Mouse (Mus musculus): ENCODE data around the gene Wwc2.
"Not testable (repeated sequence)": the region's sequence is repeated elsewhere in the genome, so short reads cannot be mapped to it uniquely, and the experiment has no call there.

The Wwc2 gene

DNA sequence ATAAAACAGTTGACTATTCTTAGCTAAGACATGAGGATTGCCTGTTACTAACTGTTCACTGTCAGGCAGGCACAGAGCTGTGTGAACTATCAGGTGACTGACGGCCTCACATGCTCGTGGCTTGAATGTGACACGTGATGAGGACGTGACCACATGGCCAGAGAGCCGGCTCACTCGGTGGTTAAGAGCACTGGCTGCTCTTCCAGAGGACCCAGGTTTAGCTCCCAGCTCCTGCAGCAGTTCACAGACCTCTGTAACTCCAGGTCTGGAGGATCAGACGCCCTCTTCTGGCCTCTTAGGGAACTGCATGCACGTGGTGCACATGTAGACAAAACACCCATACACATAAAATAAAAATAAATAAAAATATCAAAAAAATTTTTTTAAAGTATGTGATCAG, 140.9 kb downstream of the Wwc2 start:
- peak; percentile 13 for DNase-seq (ENCODE audit: low read depth)

GRCm38 (mm10) chr8:47847931-47848330, 142.8 kb downstream of the Wwc2 start:
- DNase-seq (ENCODE audit: low read depth), result no peak

DNA sequence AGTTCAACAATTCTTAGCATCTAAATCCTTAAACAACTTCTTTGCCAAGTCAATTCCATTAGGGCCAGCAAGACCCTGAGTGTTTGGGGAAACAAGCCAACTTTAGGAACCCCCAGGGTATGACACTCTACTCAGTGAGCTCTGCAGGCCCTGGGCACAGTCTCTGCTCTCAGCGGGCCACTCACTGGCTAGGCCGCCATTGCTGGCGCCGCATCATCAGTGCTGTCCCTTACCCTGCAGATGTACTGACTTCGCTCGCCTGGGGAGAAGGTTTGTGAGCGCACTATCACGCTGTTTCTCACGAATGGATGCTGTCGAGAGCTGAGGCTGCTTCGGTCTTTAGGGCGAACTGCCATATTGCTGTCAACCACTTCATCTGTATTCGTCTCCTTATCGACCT, 143.6 kb downstream of the Wwc2 start:
- DNase-seq (ENCODE audit: low read depth), result no peak

GRCm38 (mm10) chr8:47845956-47846355, 144.8 kb downstream of the Wwc2 start:
- no peak for DNase-seq (ENCODE audit: low read depth)

GRCm38 (mm10) chr8:47843651-47844050, 147.1 kb downstream of the Wwc2 start:
- DNase-seq (ENCODE audit: low read depth), result no peak

GRCm38 (mm10) chr8:47843063-47843462, 147.7 kb downstream of the Wwc2 start:
- no peak for DNase-seq (ENCODE audit: low read depth)

DNA sequence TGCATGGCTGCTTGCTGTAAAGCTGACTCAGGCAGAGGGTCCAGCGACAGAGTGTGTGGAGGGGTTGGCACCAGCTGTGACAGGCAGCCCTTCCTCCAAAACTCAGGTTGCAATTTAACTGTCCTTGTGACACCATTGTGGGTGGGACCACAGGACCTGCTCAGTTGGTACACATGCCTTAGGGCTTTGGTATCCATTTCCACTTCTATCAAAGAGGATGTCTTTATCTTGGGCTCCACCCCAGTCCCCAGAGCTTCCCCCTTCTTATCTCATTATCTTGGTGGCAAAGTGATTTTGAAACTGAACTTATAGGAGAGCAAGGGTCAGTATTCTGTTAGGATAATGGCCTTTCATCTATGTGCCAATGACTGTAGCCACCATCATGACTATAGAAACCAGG, 156.8 kb downstream of the Wwc2 start:
- no peak for DNase-seq (ENCODE audit: low read depth)

DNA sequence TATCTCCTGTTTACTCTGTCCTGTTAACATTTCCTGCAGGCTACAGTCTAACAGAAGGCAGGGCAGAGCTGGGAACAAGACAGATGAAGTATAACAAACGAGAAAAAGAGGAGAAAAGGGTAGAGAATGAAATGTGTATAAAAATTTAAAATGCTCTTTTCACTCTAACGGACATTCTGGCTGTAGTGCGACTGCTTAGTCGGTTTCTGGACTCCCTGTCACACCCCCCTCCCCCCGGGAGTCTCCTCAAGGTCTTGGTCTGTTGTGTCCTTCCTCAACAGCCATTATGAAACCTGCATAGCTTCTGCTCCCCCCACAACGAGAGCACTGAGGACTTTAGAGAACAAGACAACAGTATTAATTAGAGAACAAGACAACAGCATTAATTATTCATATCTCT, 158.1 kb downstream of the Wwc2 start:
- DNase-seq (ENCODE audit: low read depth), result no peak

DNA sequence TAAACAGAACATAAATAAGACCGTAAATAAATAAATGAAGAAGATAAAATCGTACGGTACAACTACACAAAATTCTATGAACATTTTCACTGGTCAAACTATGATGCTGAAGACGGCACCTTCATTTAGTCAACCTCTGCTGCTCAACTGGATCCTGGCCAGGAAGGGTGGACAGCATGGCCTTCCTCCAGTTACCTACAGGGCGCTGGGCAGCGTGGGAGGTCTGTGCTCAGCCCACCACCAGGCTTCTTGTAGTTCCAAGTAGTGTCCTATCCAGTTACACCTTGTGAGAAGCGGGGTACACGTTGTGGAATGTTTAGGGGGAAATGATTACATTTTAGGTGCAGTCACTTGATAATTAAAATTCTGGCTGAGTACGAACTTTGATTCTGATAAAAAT, 163.8 kb downstream of the Wwc2 start:
- DNase-seq (ENCODE audit: low read depth), result no peak

DNA sequence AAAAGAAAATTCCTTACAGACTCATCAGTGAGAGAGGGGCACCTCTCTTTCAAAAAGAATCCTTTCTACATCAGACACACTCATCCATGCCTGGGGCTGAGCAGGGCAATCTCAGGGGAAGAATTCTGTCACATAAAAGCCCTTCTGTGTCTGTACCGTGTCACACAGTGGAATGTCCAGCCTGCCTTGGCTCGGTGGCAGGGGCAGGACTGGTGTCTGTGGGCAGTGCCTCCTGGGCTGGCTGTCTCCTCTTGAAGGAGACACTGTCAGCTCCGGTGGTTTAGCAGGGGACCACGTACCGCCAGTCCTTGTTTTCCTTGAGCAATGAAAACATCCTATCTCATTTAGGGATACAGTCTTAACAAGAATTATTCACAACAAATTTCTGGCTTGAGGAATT, 165.1 kb downstream of the Wwc2 start:
- no peak for DNase-seq (ENCODE audit: low read depth)

DNA sequence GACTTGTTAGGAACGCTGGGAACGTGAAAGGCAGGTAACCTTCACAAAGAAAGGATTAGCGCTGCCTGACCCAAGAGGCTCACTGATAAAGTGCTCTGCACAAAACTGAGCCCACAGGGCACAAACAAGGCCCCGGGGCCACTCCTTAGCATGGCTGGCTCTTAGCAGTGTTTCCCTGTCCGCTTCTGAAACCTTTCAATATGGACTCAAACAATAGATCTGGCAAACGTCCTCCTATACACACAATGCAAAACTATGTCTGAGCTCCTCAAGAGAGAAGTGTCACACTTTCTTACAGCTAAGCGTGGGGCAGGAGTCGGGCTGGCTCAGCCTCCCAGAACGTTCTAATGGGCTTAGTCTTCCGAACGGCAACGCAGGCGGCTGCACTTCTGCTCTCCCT, 166.5 kb downstream of the Wwc2 start, which contains the start of gene Cldn22:
Gene Cldn22, plus strand, starts transcription at position 301 of the 400 bp plus-strand sequence.
- DNase-seq (ENCODE audit: low read depth), result no peak

DNA sequence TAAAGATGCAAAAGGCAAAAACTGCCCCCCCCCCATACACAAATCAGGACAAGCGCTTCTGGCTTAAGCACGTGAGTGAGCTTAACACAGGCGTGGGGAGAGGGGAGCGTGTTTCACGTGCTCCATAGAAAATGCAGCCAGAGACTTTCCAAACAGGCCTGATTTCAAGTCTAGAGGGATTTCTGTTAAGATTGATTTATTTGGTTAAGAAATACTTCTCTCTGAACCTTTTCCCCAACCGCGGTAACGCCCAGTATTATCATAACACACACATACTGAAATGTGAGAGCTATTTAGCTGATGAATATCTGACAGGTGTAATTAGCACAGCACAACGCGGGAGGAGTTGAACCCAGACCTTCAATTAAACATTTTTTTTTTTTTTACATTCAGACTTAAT, 166.9 kb downstream of the Wwc2 start:
- DNase-seq (ENCODE audit: low read depth), result no peak

DNA sequence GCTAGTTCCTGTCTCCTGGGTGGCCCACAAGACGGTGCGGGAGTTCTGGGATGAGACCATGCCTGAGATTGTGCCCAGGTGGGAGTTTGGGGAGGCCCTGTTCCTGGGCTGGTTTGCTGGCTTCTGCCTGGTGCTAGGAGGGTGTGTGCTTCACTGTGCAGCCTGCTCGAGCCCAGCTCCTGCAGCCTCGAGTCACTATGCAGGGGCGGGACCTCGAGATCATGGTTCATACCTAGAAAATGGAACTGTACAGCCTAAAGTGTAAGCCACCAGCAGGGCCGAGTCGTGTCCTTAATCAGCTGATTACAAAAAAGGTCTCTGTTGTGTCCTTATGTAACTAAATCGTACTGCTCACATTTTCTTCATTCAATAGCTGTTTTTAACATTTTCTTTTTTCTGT, 168.2 kb downstream of the Wwc2 start:
- not testable (repeated sequence) for DNase-seq (ENCODE audit: low read depth)

DNA sequence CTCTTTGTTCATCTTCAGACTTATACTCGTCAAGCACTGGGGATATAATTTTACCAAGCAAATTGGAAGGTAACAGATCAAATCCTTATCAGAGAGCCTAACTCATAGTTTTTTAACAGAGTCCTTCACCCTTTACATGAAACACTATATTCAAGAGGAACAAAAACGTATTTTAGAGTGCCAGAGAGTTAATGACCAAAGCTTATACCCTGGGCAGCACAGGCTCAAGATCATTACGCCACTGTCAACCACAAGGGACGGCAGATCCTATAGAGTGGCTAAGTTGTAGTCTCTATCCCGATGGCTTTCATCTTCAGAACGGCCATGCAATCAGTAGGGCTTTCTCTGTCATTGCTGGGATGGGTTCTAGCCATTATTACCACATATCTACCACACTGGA, 168.9 kb downstream of the Wwc2 start, which contains the start of gene Cldn24:
Gene Cldn24, plus strand, starts transcription at position 301 of the 400 bp plus-strand sequence.
- DNase-seq (ENCODE audit: low read depth), result no peak

DNA sequence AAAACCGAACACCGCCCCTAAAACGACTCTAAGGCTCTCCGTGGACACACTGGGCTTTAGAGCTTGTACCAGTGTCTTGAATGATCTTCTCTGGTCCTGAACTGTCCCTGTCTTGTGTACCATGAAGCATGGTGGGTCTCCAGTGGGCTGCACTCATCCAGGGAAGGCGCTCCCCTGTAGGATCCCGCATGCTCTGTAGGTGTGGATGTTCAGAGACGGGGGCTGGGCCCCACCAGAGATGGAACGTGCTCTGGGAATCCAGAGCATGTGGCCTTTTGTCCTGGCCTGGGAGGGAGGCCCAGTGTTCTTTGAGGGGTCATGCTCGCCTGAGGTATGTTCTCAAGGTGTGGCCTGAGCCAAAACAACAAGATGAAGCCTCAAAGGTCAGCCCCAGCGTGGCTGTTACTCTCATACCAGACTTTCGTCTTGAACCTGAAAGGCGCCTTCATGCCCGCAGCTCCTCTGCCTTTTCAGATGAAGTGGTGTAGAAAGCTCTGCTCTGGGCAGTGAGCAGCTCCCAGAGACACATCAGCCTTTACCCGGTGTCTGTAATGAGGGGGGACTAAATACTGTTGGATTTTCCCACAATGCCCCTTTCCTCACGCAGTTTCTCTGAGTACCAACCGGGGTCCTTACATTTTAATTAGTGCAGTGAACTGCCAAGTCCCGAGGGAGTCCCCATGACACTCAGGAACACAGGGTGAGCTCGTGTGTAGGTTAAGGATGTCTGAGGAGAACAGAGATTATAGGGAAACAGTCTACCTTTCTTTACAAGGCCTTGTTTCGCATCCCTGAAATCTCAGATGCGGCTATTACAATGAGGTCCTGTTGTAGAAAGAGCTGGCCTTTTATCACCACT, 169.6 kb downstream of the Wwc2 start:
- DNase-seq (ENCODE audit: low read depth), result no peak

GRCm38 (mm10) chr8:47819034-47819433, 171.7 kb downstream of the Wwc2 start:
- DNase-seq (ENCODE audit: low read depth), result no peak

DNA sequence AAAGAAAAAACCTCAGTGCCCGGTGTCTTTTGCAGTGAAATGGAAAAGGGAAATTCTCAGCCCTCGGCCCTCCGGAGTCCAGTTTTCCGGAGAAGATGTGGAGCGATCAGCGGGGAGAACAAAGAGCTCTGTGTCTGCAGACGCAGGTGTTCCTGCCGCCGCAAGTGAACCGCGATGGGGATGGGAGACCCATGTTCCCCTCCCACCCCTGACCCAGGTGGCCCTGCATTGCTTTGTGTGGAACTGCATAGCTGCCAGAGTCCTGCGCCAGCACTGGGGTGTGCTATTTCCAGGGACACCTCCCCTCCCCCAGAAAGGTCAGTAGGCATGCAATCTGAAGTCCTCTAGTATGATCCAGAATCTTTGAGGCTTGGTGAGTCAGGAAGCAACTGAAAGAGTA, 179.5 kb downstream of the Wwc2 start:
- no peak for DNase-seq (ENCODE audit: low read depth)

DNA sequence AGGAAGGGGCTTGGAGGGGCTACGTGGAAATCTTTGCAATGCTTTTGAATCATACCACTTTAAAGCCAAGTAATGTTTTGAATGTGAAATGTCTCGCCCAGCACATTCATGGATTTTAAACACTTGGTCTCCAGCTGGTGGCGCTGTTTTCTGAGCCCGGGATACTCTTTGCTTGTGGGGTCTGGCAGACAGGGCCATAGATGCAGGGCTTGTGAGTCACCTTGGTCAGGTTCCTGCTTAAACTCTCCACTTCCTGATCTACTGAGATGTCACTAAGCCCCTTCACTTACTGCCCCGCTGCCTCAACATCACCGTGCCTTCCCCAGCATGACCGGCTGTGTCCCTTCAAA, 180.1 kb downstream of the Wwc2 start:
- DNase-seq (ENCODE audit: low read depth), result no peak

- DNase-seq (ENCODE audit: low read depth), result no peak
These were observed 180.6 kb downstream of the Wwc2 start for GRCm38 (mm10) chr8:47809970-47810665.

- DNase-seq (ENCODE audit: low read depth), result no peak
These were observed 186.5 kb downstream of the Wwc2 start for GRCm38 (mm10) chr8:47804262-47804661.

DNA sequence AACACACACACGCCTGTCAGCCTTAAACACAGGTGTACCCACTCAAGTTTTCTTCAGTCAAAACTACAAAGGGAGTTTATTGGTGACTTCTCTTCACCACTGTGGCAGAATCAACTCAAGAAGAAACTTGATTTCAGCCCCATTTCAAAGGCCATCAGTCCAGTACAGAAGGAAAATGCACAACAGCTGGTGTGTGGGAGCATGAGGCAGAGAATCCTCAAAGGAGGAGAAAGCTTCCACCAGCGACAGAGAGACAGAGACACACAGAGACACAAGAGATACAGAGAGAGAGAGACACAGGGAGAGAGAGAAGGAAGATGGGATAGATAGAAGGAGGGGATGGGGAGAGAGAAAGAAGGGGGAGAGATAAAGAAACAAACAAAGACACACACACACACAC, 188.4 kb downstream of the Wwc2 start:
- no peak for DNase-seq (ENCODE audit: low read depth)

DNA sequence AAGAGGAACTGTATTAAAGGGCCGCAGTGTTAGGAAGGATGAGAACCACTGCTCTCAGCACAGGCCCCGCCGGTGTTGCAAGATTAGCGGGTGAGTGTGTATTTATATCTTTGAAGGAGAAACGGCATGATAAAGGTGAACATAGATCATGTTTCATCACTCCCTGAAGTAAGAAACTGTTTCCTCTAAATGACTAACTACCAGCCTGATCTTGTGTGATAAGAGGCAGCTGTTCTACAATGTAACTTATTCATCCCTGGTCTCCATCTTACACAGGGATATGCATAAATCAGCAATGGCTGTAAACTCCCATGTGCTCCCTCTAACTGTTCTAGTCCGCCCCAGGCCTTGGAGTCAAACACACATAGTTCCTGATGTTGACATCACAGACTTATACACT, 191.3 kb downstream of the Wwc2 start:
- DNase-seq (ENCODE audit: low read depth), result no peak

DNA sequence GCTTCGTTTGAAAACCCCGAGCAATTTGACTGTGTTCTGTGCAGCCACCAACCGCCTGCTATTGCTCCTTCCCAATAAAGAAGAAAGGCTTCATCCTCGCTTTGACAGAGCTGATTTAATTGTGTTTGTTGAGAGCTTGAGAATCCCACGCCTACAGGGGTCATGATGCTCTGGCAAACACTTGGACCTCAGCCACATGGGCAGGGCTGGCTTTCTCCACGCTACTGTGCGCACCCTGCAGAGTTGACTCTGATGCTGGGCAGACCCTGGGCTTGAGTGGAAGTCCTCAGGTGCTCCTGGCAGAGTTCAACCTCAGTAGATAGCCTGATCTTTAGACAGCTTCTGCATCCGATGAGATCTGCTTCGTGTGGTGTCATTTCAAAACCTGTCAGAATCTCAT, 198.7 kb downstream of the Wwc2 start:
- no peak for DNase-seq (ENCODE audit: low read depth)

- DNase-seq (ENCODE audit: low read depth), result no peak
These were observed 203.0 kb downstream of the Wwc2 start for GRCm38 (mm10) chr8:47787705-47788104.
